Mouse (Mus musculus): Measurements from ENCODE around the gene Sdk2.

GRCm38 (mm10) chr11:113730879-113731278, 336.0 kb downstream of the Sdk2 start:
- TF ChIP-seq MYC (IDR thresholded peaks at IDR 0.05; ENCODE audit: low read depth, low read length) (no peak), CTCF (conservative IDR thresholded peaks at IDR 0.05 in 1 of 2, IDR thresholded peaks at IDR 0.05 in 1 of 2; ENCODE audit: low read depth in 2 of 2, low read length in 2 of 2) (no peak), POLR2A (IDR thresholded peaks at IDR 0.05; ENCODE audit: low read depth, low read length) (no peak), HCFC1 (IDR thresholded peaks at IDR 0.05; ENCODE audit: low read depth, low read length) (no peak), EP300 (IDR thresholded peaks at IDR 0.05; ENCODE audit: low read length) (no peak), ELF1 (IDR thresholded peaks at IDR 0.05; ENCODE audit: low read depth, low read length) (no peak), CHD2 (IDR thresholded peaks at IDR 0.05; ENCODE audit: low read length) (no peak), TCF12 (IDR thresholded peaks at IDR 0.05; ENCODE audit: low read depth, low read length) (no peak), NELFE (IDR thresholded peaks at IDR 0.05; ENCODE audit: low read depth, low read length) (no peak), SIN3A (IDR thresholded peaks at IDR 0.05; ENCODE audit: low read length) (no peak), ZNF384 (IDR thresholded peaks at IDR 0.05; ENCODE audit: low read depth, low read length) (no peak)

Measured in CH12.LX (cell line).